In the genomic region with DNA sequence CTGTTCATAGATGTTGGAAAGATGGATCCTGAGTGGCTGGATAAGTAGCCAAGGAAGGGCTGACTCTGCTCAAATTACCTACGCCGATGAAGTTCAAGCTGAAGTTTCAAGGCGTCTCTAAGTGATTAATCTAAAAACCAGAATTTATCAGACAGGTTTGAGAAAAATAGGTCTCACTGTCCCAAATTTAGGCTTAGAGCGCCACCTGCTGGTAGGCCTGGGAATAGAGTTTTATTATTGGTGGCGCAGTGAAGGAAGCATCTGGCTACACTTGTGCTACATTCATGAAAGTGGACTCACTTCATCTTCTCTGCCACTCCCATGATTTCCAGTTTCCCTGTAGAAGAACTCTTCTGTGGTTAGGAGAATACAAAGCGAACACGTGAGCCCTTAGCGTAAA, we compare ENCODE assay signal across 9 mouse cellular contexts.
DNase-seq lines count a peak whose midpoint lies in the region; ATAC-seq and TF ChIP-seq lines count a peak whose summit lies in the region.
"Had no signal": no experiment of that assay in that cellular context is flagged by ENCODE, and none has a peak within 500 bp of the region (broad histone marks: within the 10 kb centered on the region; RNA-seq: fewer than 3 reads in every experiment).

No protein-coding gene starts in this region.

- WGBS in midbrain, embryonic 10.5 days, result 18% methylated on average over 8 of the region's 8 CpGs
- 15% methylated on average over 8 of the region's 8 CpGs for WGBS in midbrain, embryonic 16.5 days
- 11% methylated on average over 8 of the region's 8 CpGs for WGBS in forebrain, embryonic 16.5 days
- 7% methylated on average over 8 of the region's 8 CpGs for WGBS in limb, embryonic 14.5 days

- TF ChIP-seq POLR2A in limb, embryonic 14.5 days (IDR thresholded peaks at IDR 0.05; ENCODE audit: borderline replicate concordance, extremely low read depth, insufficient read depth, insufficient read length), result no peak

- no peak overlapping the region for H3K4me2 ChIP-seq in midbrain, embryonic 16.5 days (ENCODE audit: low read length)
- no peak overlapping the region for H3K4me2 ChIP-seq in forebrain, embryonic 16.5 days (ENCODE audit: low read length)
- no peak overlapping the region for H3K4me2 ChIP-seq in limb, embryonic 14.5 days (replicated peaks; ENCODE audit: low read depth, low read length, severe bottlenecking)
- H3K4me2 ChIP-seq: neural tube, embryonic 13.5 days had no signal

- no peaks in the 10 kb centered on the region for H3K36me3 ChIP-seq in midbrain, embryonic 10.5 days
- H3K36me3 ChIP-seq in midbrain, embryonic 16.5 days (ENCODE audit: control insufficient read depth, insufficient read depth, low read length), result peaks cover 3% of the 10 kb centered on the region; the same call in 1 of the 2 replicates
- no peaks in the 10 kb centered on the region for H3K36me3 ChIP-seq in forebrain, embryonic 16.5 days (ENCODE audit: control insufficient read depth, insufficient read depth)
- H3K36me3 ChIP-seq in limb, embryonic 14.5 days (ENCODE audit: control insufficient read depth, insufficient read depth, low read length), result no peaks in the 10 kb centered on the region

- DNase-seq in midbrain, embryonic 10.5 days (ENCODE audit: low spot score), result peak; percentile 81
- DNase-seq in c-Kit-positive CD71-positive TER-119-negative erythroid progenitor cells, embryonic 14.5 days (ENCODE audit: low read depth), result peak; percentile 24
- DNase-seq in limb, embryonic 14.5 days (ENCODE audit: low spot score), result peak; percentile 68
- peak; percentile 57 for DNase-seq in retina, postnatal 7 days (ENCODE audit: low read depth, low spot score)
- DNase-seq in urinary bladder, postnatal 36 days (ENCODE audit: low spot score in 2 of 2), result peak; percentile 66

- H3K4me1 ChIP-seq in midbrain, embryonic 10.5 days, result peaks cover 13% of the 10 kb centered on the region
- H3K4me1 ChIP-seq in midbrain, embryonic 16.5 days (ENCODE audit: control insufficient read depth, insufficient read depth, low read length), result peaks cover 4% of the 10 kb centered on the region; the same call in 1 of the 2 replicates
- H3K4me1 ChIP-seq in forebrain, embryonic 16.5 days (replicated peaks; ENCODE audit: control insufficient read depth, insufficient read depth, low read length), result peaks cover 6% of the 10 kb centered on the region
- H3K4me1 ChIP-seq in limb, embryonic 14.5 days (ENCODE audit: control insufficient read depth, insufficient read depth, low read length), result no peaks in the 10 kb centered on the region

- H3K9me3 ChIP-seq in midbrain, embryonic 10.5 days (replicated peaks), result no peaks in the 10 kb centered on the region
- no peaks in the 10 kb centered on the region for H3K9me3 ChIP-seq in midbrain, embryonic 16.5 days (replicated peaks; ENCODE audit: control insufficient read depth, low read length, poor library complexity, severe bottlenecking)
- no peaks in the 10 kb centered on the region for H3K9me3 ChIP-seq in forebrain, embryonic 16.5 days (ENCODE audit: control insufficient read depth, low read length)
- H3K9me3 ChIP-seq in limb, embryonic 14.5 days (ENCODE audit: control insufficient read depth, low read length), result no peaks in the 10 kb centered on the region
- H3K9me3 ChIP-seq: neural tube, embryonic 13.5 days had no signal

- peak overlapping the region; percentile 46; the same call in 1 of the 2 replicates for H3K27ac ChIP-seq in midbrain, embryonic 10.5 days (replicated peaks)
- no peak overlapping the region for H3K27ac ChIP-seq in midbrain, embryonic 16.5 days (ENCODE audit: low read length)
- no peak overlapping the region for H3K27ac ChIP-seq in forebrain, embryonic 16.5 days (ENCODE audit: low read length)
- H3K27ac ChIP-seq in limb, embryonic 14.5 days (replicated peaks; ENCODE audit: low read depth, low read length), result no peak overlapping the region
- H3K27ac ChIP-seq: neural tube, embryonic 13.5 days had no signal

- H3K9ac ChIP-seq in midbrain, embryonic 16.5 days (ENCODE audit: low read depth, low read length), result no peak overlapping the region
- H3K9ac ChIP-seq in forebrain, embryonic 16.5 days (replicated peaks; ENCODE audit: low read depth, low read length), result no peak overlapping the region
- no peak overlapping the region for H3K9ac ChIP-seq in limb, embryonic 14.5 days (ENCODE audit: low read depth, low read length, severe bottlenecking)
- H3K9ac ChIP-seq: neural tube, embryonic 13.5 days had no signal

- no peak overlapping the region for H3K4me3 ChIP-seq in midbrain, embryonic 10.5 days
- no peak overlapping the region for H3K4me3 ChIP-seq in midbrain, embryonic 16.5 days (ENCODE audit: low read depth, low read length)
- H3K4me3 ChIP-seq in forebrain, embryonic 16.5 days (replicated peaks; ENCODE audit: low read length), result no peak overlapping the region
- H3K4me3 ChIP-seq in limb, embryonic 14.5 days (replicated peaks; ENCODE audit: low read length), result no peak overlapping the region
- H3K4me3 ChIP-seq: neural tube, embryonic 13.5 days had no signal

- H3K27me3 ChIP-seq in midbrain, embryonic 10.5 days (ENCODE audit: low read depth, poor library complexity, severe bottlenecking), result no peaks in the 10 kb centered on the region
- H3K27me3 ChIP-seq in midbrain, embryonic 16.5 days (ENCODE audit: control insufficient read depth, insufficient read depth, low read depth, low read length), result no peaks in the 10 kb centered on the region
- no peaks in the 10 kb centered on the region for H3K27me3 ChIP-seq in forebrain, embryonic 16.5 days (replicated peaks; ENCODE audit: control insufficient read depth, insufficient read depth, low read length)
- H3K27me3 ChIP-seq in limb, embryonic 14.5 days (ENCODE audit: control insufficient read depth, insufficient read depth, low read length), result 0 out of 2 replicates have a peak, but pooled peaks cover 5% of the 10 kb centered on the region
- H3K27me3 ChIP-seq: neural tube, embryonic 13.5 days had no signal

- no peak for ATAC-seq in midbrain, embryonic 16.5 days
- ATAC-seq in forebrain, embryonic 16.5 days, result peak; percentile 41; the same call in 1 of the 2 replicates
- peak; percentile 46 for ATAC-seq in inflammation-experienced regulatory T-cells, adult 6 months
- peak; percentile 31 for ATAC-seq in limb, embryonic 14.5 days (ENCODE audit: low FRiP score, low read depth)

Comparison
In these comparisons a context has a peak if more than half of its experiments do, and no peak if none do; other contexts are left out.
1. DNase-seq: peak in every context shown above with its lines; median percentile 81 in midbrain, embryonic 10.5 days; 68 in limb, embryonic 14.5 days; 66 in urinary bladder, postnatal 36 days; 57 in retina, postnatal 7 days; 24 in c-Kit-positive CD71-positive TER-119-negative erythroid progenitor cells, embryonic 14.5 days.